Mouse (Mus musculus) heart, postnatal 14 days (tissue): ENCODE data around the gene Rora. TPM values are rescaled to one million over a fixed set of nuclear protein-coding genes. Genes with fewer than 3 reads are reported as not detected.

ENCODE experiments used
- DNase-seq, 2 experiments: peaks; one replicate each; pipeline ENCODE4 v3.0.0; 2021 to 2022
- intact Hi-C: fragments of 180-260 bp; cut with DNase I; formaldehyde crosslinking; loops from one replicate; pipeline ENCODE4 v1.15.1; 2025
- total RNA-seq, 2 experiments: library from RNA; stranded (reverse); gene quantifications; 2 replicates each; pipeline ENCODE4 v1.2.3; 2021

Rora gene
- total RNA-seq, 2 experiments from 2014 or later: 23.3 to 32.9 TPM

DNA sequence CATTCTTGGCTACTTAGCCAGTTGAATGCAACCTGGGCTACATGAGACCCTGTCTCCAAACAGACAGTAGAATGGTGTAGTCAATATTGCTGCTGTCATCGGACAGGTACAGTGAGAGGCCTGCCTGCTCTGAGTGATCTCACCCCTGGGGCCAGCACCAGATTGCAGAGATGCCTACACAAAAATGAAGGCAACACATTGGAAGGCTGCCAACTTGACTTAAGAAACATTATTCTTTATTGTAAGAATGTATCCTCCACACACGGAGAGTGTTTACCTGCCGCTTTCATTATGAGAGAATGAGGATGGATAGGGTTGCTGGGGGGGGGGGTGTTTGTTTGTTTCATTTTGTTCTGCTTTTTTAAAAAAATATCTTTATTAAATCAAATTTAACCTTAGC, 592.6 kb downstream of the Rora start:
- intact Hi-C loops: no loop called here
- no peak for DNase-seq

DNA sequence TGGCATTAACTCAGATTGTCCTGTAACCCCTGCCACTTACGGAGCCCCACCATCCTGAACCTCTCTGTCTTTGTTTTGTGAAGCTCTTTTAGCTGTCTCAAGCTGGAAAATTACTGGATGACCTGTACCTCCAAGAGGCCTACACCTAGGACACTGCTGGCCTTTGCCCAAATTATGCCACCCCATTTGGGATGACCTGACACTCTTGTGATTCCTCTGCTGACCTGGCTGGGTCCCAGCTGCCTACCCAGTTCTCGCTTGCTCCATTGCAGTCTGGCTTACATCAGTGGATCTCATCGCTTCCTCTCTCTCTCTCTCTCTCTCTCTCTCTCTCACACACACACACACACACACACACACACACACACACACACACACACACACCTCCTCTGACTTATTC, 596.0 kb downstream of the Rora start:
- intact Hi-C loops: no loop called here
- no peak for DNase-seq

DNA sequence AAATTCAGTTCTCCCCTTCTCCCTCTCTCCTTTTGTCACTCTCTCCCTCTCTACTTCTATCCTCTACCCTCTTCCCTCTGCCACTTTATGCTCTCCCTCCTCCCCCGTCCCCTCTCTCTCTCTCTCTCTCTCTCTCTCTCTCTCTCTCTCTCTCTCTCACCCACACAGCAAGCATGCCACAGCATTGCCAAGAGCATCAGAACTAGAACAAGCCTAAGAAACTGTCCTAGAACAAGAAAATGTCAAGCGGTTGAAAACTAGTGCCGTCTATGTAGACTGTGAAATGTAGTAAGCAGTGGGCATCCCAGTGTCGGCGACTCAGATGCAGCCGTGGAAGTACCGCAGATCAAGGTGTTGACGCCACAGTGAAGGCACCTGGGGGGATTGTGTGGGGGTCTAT, 596.7 kb downstream of the Rora start:
- DNase-seq: no peak
- intact Hi-C loops: no loop called here

DNA sequence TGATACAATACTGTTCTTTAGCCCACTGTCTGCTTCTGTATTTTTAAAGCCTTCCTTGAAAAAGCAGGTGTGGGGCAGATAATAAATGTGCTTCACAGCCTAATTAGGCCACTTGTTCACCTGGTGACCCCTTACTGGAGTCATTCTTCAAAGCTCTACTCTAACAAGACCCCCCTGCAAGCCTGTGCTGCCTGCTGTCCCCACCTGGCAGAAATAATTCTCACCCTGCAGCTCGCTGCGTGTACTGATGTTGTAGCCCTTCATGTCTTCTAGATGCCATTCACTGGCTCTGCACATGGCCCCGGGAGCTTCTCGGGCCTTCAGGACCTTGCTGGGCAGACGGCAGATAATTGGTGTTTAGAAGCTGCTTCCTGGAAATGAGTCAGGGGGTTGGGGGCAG, 604.9 kb downstream of the Rora start:
- intact Hi-C loops: no loop called here
- no peak for DNase-seq

DNA sequence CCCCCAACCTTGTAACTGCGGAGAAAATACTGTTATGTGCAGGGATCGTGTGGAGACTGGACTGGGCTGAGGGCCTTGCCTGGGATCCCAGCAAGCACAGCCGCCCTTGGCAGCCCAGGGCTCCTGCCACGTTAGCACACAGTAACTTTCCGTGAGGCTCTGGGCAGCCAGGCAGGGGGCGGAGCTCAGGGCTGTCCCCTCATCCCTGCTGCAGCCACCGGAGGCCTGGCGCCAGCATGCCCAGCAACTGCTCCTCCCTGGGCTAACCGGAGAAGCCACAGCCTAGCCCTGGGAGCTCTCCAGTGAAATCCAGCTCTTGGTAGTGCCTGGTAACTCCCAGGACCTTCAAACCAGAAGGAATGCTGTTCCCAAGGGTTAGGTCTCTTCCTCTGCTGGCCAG, 605.8 kb downstream of the Rora start:
- intact Hi-C loops: no loop called here
- peak; percentile 71 to 78 for DNase-seq

DNA sequence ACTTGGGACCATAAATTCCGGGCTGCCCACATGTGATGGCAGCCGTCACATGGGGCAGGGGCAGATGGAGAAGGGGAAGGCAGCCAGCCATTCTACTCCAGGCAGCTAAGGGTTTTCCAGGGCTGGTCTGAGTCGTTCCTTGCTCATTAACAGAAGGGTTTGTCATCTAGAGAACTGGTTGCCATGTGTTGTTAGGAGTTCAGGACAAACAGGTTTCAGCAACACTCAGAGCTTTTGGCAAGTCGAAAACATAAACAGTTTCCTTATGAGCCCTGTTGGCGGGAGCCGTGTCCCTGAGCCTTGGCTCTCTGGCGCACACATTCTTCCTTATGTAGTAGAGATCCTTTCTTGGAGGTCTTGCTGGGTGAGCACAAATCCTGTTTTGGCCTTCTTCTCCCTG, 611.6 kb downstream of the Rora start:
- intact Hi-C loops: no loop called here

DNA sequence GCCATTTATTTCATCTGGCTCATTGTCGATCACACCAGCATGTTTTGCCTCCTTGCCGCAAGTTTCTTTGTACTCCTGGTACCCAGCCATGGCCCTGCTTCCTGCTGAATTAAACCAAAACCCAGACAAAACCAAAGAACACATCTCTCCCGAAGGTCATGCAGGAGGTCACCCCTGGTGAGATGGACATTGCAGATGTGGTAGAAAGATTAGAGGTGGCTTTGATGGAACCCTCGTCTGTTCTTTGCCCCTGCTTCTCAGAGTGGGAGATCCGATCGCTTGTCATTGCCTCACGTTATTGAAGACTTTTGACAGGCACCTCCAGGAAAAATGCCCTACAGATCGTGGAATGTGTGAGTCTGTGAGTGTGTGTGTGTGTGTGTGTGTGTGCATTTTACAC, 616.8 kb downstream of the Rora start:
- DNase-seq: no peak
- intact Hi-C loops: no loop called here

More for the DNA sequence above, 611.6 kb downstream of the Rora start:
- no peak for DNase-seq

DNA sequence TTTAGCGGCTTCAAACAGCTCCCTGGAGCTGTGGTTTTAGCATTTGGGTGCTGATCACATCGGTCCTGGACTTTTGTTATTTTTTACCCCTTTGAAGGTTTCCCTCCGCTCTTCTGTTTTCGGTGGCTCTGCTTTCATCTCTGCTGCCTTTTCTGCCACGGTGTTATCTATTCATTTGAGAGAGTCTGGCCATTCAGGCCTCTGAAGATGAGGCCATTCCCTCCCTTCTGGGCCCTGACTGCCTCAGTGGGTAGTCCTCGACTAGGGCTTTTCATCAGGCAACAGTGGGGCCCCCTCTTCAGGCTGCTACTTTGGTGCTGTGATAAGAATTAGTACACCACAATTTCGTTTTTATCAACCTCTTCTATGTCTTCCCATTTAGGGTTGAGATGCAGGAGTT, 617.3 kb downstream of the Rora start:
- intact Hi-C loops: no loop called here
- DNase-seq: no peak

DNA sequence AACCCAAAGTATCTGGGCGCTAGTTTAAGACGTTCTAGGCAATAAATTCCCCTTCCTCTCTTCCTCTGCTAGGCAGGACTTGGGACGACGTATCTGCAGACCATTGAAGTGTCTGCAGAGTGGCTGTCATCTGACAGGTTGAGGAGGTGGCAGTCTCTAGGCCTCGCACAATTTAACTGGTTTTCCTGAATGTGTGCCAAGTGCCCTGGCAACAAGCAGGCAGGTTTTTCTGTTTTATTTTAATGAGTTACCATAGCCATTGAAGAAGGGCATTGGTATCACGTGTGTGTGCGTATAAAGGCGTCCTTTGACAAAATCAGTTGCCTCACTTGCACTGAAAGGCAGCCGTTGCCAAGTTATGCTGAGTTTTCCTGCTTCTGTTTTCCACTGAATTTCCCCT, 619.3 kb downstream of the Rora start:
- DNase-seq: peak in 1 of 2 experiments; percentile 25
- intact Hi-C loops: no loop called here

DNA sequence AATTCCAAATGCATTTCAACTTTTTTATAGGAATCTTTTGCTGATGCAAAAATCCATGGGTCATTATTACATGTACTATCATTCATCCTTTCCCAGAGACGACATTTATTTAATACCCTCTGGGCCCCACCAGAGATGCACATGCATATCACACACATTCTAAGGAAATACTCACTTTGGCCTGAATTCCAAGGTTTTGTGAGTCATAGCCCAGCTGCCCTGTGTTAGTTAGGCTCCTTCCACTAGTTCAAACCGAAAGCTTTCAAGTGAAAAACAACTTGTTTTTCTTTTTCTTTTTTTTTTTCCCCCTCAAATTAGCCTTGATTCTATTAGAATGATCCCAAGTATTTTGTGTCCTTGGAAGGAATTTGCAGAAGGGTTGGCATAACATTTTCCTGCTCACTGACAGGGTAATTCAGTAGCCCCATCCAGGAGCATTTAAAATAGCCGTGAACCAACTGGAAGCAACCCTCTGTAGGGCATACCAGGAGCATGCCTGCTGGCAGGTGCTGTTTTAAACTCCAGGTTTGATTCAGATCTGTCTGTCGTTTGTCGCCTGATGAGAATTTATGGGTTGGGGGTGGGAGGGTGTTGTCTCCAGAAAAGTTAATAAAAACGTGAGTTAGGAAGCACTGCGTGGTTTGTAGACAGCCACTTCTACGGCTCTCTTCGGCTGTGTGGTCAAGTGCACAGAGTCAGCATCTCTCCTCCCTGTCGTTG, 621.3 kb downstream of the Rora start:
- intact Hi-C loops: no loop called here
- no peak for DNase-seq

DNA sequence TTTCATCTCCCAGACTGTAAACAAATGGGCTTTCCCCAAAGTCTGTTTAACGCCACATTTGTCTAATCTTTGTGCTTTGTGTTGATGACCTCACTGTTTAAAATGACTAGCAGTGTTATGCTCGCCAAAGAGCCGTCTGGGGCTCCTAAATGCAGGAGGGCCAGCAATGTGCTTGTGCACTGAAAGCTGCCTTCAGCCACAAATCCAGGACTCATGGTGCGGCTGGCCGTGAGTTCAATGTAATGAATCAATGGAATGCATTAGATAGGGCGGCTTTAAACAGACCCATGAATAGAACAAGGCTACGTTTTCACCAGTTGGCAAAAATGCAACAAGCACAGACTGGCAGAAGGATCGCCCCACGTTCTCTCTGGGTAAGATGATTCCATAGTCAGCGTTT, 623.7 kb downstream of the Rora start:
- intact Hi-C loops: no loop called here
- DNase-seq: no peak

DNA sequence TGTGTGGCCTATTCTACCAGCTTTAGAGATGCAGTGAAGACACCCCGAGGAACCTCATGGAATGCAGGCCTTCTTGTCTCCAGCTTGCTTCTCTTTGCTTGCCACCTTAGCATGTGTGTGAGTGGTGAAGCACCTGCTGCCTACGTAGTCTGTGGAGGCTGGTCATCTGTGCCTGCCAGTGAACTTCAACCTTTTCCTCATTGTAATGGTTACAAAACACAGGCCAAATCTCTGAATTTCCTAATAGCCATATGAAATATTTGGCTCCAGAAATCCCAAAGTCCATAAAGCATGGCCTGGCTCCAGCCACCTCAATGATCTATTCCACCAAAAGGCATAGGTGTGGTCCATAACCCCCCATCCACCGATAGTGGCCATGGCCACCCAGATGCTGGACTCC, 631.4 kb downstream of the Rora start:
- intact Hi-C loops: no loop called here
- no peak for DNase-seq

DNA sequence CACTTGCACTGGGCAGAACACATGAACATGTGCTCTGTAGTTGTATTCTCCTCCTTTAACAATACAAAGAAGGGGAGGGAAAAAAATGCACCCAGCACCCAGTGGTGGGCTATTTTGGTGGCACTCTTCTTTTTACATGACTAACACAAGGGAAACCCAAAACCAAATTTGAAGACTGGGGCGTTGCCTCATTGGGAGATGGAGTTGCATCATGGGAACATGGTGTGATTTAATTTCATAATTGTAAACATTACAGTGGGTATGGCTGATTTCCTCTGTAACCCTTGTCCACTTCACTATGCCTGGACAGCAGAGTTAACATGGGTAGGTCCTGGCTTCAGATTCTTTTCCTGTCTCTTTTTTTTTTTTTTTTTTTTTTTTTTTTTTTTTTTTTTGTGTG, 634.5 kb downstream of the Rora start:
- intact Hi-C loops: no loop called here
- no peak for DNase-seq

DNA sequence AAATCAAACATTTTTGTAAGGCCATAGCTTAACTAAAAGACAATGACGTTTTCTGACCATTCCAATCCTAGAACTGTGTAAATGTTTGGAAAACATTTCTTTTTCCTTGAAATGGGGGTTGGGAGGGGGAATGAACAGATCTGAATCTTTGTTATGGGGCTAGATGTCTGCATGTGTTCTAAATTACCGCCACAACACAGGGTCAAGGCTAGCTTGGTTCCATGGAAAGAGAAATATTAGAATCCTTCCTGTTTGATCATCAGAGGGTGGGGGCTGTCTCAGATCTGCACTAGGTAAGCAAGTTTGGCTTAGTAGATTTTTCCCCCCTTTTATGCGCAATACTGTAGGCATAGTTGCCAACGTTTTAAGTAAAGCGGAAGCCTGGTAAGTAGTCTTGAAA, 635.0 kb downstream of the Rora start:
- DNase-seq: no peak
- intact Hi-C loops: no loop called here

DNA sequence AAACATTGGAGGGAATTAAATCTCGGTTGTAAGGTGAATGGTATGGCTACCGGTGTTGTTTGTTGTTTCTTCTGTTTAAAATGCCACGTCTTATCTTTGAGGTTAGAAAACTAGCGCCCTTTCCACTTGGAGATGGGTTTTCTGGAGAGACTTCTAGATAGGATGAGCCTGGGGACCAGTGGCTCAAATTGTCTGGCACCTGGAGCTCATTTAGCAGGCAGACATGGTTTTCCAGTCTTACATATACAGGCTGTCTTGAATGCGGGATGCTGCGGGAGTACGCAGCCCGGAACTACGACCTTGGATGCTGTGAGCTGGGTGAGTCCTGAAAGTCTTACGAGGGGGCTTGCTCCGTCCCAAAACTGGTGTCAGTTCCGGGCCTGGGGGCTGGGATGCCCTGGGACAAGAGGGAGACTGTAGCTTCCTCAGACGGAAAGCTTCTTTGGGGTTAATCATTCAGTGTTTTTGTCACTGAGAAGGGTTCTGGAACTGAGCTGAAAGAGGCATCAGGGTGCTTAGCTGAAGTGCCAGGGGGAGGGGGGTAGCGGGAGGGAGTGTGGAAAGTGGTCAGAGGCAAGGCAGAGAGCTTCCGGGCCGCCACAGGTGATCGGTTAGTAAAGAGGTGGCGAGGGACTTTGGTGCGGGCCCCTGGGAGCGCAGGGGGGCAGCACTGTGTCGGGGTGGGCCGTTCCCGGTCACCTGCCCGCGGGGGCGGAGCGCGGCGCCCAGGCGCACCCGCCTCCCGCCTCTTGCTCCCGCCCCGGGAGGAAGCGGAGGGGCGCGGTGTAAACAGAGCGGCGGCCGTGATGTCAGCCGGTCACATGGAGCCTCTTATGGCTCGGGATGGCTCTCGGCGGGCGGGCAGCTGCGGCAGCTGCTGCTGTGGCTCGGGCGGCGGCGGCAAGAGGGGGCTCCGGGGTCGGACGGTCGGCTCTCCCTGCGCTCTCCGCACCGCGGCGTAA, 635.8 kb downstream of the Rora start:
- intact Hi-C loops: loop anchor here (5.0 to 10.0 kb wide), 2 partner anchors 162 to 575 kb away; no protein-coding TSS in a partner anchor
- peak; percentile 87 to 90 for DNase-seq

DNA sequence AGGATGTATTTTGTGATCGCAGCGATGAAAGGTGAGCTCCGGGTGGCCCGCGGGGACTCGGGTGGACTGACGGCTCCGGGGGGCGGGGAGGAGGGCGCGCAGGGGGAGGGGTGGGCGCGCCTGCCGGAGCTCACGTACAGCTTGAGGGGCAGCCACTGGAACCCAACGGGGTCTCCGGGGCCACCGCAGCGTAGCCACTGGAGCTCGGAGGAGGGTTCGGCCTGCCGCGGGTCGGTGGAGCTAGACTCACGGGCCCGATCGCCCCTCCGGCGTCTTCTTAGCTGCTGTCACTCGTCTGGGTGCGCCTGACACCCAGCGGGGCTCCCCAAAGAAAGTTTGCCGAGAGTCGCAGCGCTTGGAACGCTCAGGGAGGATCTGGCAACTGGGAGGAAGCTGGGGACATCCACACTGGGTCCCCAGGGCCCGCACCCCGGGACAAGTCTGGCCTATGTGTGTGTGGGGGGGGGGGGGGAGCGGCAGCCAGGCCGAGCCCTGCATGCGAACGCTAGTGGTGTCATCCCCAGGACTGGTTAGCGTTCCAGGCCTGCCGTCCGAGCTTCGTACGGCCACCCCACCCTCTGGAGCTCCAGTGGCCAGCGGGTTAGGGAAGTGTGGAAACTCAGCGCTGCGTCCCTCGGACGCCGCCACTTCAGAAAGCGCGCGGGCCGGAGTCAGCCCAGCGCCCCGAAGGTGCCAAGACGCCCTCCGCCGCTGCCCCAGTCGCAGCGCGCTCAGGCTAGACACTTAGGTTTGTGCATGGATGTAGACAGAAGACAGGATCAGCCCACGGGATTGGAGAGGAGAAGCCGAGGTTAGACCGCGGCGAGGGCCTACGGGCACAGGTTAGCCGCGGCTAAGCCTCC, 636.7 kb downstream of the Rora start:
- intact Hi-C loops: loop anchor here (5.0 to 10.0 kb wide), 2 partner anchors 163 to 575 kb away; no protein-coding TSS in a partner anchor
- peak; percentile 57 to 61 for DNase-seq

DNA sequence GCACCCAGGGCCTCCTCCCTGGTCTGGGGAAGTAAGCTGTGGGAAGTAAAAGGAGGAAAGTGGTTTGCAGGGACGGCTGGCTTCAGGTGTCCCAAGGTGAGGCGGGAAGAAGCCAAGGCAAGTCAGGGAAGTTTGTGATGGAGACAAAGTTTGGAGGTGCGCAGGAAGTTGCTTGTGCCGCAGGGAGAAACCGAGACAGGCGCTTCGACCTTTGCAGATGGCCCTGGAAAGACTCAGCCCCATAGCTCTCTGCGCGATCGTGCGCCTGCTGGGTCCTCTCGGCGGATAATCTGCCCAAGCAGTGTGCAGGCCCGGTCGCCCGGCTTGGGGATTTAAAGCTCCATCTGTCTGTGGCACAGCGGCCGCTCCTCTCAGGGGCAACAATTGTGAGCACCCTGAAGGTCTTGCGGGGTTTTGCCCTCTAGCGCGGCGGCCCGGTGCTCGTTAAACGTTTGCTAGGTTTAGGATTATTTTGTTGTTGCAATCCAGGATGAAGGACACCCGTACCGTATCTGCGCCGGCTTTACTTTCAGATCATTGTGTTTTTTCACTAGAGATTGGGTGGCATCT, 637.4 kb downstream of the Rora start:
- intact Hi-C loops: loop anchor here (5.0 to 10.0 kb wide), 2 partner anchors 164 to 576 kb away; no protein-coding TSS in a partner anchor
- peak; percentile 37 to 38 for DNase-seq

DNA sequence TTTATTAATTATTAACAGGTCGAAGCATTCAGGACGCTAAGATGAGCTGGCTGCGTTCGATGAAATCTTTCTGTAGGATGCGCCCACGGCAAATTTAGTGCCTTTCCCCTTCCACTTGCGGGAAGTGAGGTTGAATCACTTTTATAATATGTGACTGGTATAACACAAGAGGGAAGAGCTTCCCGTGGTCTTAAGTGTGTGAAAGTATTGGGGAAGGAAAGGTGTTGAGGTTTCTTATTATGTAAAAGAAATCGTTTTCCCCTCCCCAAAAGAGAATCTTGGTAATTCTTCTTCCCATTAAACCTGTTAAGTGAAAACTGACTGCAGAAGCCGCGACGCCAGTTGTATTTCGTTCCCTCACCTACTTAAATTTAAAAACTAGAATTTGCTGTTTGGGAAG, 637.9 kb downstream of the Rora start:
- intact Hi-C loops: loop anchor here (5.0 to 10.0 kb wide), 2 partner anchors 164 to 577 kb away; no protein-coding TSS in a partner anchor
- no peak for DNase-seq

DNA sequence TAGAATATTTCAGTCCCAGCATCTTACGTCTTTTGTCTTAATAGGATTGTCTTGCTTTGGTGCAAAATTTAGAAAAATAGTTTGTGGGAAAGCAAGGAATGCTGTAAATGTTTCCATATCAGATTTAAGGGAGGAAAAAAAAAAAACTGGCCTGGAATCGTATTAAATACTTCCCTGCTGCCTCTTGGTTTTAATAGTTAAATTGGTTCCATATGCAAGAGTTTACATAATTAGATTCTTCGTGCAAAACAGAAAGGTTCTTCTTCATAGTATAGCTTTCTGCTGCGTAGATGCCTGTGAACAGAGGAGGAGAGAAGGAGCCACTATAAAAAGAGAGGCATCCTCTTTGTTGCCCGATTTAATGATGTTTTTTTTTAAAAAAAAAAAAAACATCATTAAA, 638.8 kb downstream of the Rora start:
- DNase-seq: no peak
- intact Hi-C loops: loop anchor here (5.0 to 10.0 kb wide), 2 partner anchors 165 to 578 kb away; no protein-coding TSS in a partner anchor
